Mouse (Mus musculus): ENCODE data around the gene Rbpj. TPM values are rescaled to one million over a fixed set of nuclear protein-coding genes. Genes with fewer than 3 reads are reported as not detected.

Rbpj gene
- polyA plus RNA-seq, 1 experiment: 17.5 TPM

GRCm38 (mm10) chr5:53566485-53567083 is 100.6 kb downstream of the Rbpj start:
- no peak overlapping the region for H3K4me3 ChIP-seq (replicated peaks; ENCODE audit: extremely low read depth, low read depth, low read length)

DNA sequence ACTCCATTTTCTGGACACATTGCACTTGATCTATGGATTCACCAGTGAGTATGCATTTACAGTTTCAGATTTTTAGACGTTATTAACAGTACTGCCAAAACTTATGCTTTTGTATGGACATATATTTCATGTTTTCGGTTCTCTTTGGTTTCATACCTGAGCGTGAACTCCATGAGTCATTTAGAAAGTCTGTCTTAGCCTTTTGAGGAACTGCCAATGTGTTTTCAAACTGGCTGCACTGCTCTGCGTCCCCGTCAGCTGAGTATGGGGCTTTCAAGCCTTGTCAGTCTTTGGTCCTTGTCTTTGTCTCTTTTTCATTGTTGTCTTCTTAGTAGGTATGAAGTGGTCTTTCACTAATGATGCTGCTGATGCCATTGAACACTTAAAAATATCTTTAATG is 106.5 kb downstream of the Rbpj start:
- Histone ChIP-seq H3K4me3 (replicated peaks; ENCODE audit: extremely low read depth, low read depth, low read length) (no peak overlapping the region), H3K4me1 (ENCODE audit: control insufficient read depth, insufficient read depth, low read length) (no peaks in the 10 kb centered on the region)
- WGBS: 75% methylated on average over 5 of the region's 5 CpGs
- DNase-seq: no peak
- TF ChIP-seq CTCF (IDR thresholded peaks at IDR 0.05; ENCODE audit: insufficient read depth, low read length): no peak
- TF ChIP-seq POLR2A (IDR thresholded peaks at IDR 0.05; ENCODE audit: borderline replicate concordance, extremely low read depth, low read depth, low read length): no peak

More at GRCm38 (mm10) chr5:53566485-53567083, 100.6 kb downstream of the Rbpj start:
- no peak for DNase-seq
- no peaks in the 10 kb centered on the region for H3K4me1 ChIP-seq (ENCODE audit: control insufficient read depth, insufficient read depth, low read length)
- TF ChIP-seq CTCF (IDR thresholded peaks at IDR 0.05; ENCODE audit: insufficient read depth, low read length): no peak
- no peak for TF ChIP-seq POLR2A (IDR thresholded peaks at IDR 0.05; ENCODE audit: borderline replicate concordance, extremely low read depth, low read depth, low read length)
- WGBS: 85% methylated on average over 15 of the region's 15 CpGs

DNA sequence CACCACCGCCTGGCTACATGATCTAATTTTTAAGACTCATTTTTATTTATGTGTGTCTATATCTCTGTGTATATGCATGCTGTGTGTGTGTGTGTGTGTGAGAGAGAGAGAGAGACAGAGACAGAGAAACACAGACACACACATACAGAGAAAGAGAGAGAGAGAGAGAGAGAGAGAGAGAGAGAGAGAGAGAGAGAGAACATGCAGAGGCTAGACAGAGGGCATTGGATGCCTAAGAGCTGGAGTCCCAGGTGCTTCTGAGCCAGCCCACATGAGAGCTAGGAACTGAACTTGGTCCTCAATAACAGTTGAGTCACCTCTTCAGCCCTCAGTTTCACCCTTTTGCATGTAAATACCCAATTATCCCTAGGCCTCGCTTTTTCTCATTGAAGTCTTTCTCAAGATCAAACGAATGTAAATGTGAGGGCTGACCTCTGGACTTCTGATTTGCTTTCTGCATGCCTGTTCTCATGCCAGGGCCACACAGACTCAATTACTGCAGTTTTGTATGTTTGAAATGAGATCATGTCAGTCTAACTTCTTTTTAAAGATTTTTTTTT is 109.0 kb downstream of the Rbpj start:
- DNase-seq: no peak
- no peaks in the 10 kb centered on the region for H3K4me1 ChIP-seq (ENCODE audit: control insufficient read depth, insufficient read depth, low read length)
- TF ChIP-seq CTCF (IDR thresholded peaks at IDR 0.05; ENCODE audit: insufficient read depth, low read length): no peak
- TF ChIP-seq POLR2A (IDR thresholded peaks at IDR 0.05; ENCODE audit: borderline replicate concordance, extremely low read depth, low read depth, low read length): no peak
- H3K4me3 ChIP-seq (replicated peaks; ENCODE audit: extremely low read depth, low read depth, low read length): no peak overlapping the region
- 69% methylated on average over 3 of the region's 3 CpGs for WGBS

DNA sequence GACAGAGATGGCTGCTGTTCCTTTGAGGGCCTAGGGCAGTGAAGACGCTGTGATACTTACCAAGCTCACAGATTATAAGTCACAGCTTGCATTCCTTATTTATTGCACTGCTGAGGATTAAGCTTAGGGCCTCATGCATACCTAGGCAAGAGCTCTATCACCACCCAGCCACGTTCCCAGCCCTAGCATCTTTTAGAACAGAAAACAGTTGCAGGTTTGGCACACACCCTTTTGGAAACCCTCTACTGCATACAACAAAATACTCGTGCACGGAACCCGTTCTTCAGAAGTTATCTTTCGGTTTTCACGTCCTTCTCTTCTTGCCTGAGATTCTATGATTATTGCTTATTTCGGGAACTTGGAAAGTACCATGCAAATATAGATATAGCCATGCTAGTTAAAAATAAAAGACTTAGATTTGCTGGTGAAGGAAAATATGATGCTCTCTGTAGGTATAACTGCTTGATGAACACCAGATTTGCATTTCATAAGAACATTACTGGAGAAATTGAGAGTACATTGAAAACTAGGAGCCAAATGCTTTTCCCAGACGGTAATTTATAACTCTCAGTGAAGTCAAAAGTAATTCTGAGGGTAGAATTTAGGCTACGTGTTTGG is 111.4 kb downstream of the Rbpj start:
- no peak for DNase-seq
- Histone ChIP-seq H3K4me1 (ENCODE audit: control insufficient read depth, insufficient read depth, low read length) (no peaks in the 10 kb centered on the region), H3K4me3 (replicated peaks; ENCODE audit: extremely low read depth, low read depth, low read length) (no peak overlapping the region)
- no peak for TF ChIP-seq CTCF (IDR thresholded peaks at IDR 0.05; ENCODE audit: insufficient read depth, low read length)
- no peak for TF ChIP-seq POLR2A (IDR thresholded peaks at IDR 0.05; ENCODE audit: borderline replicate concordance, extremely low read depth, low read depth, low read length)
- 80% methylated on average over 10 of the region's 10 CpGs for WGBS

GRCm38 (mm10) chr5:53584069-53584767 is 118.3 kb downstream of the Rbpj start:
- 83% methylated on average over 9 of the region's 9 CpGs for WGBS
- DNase-seq: no peak
- Histone ChIP-seq H3K4me1 (ENCODE audit: control insufficient read depth, insufficient read depth, low read length) (peaks cover 5% of the 10 kb centered on the region), H3K4me3 (replicated peaks; ENCODE audit: extremely low read depth, low read depth, low read length) (no peak overlapping the region)
- TF ChIP-seq POLR2A (IDR thresholded peaks at IDR 0.05; ENCODE audit: borderline replicate concordance, extremely low read depth, low read depth, low read length) (no peak), CTCF (IDR thresholded peaks at IDR 0.05; ENCODE audit: insufficient read depth, low read length) (no peak)

- no peak for TF ChIP-seq CTCF (IDR thresholded peaks at IDR 0.05; ENCODE audit: insufficient read depth, low read length)
- TF ChIP-seq POLR2A (IDR thresholded peaks at IDR 0.05; ENCODE audit: borderline replicate concordance, extremely low read depth, low read depth, low read length): no peak
- H3K4me1 ChIP-seq (ENCODE audit: control insufficient read depth, insufficient read depth, low read length): peaks cover 14% of the 10 kb centered on the region
- peak overlapping the region; percentile 47 for H3K4me3 ChIP-seq (replicated peaks; ENCODE audit: extremely low read depth, low read depth, low read length)
- DNase-seq: no peak
- 2% methylated on average over 31 of the region's 34 CpGs for WGBS
Measured at GRCm38 (mm10) chr5:53588421-53589171, 122.6 kb downstream of the Rbpj start.

GRCm38 (mm10) chr5:53589172-53589960 is 123.4 kb downstream of the Rbpj start:
- H3K4me1 ChIP-seq (ENCODE audit: control insufficient read depth, insufficient read depth, low read length): peaks cover 18% of the 10 kb centered on the region
- WGBS: under 1% methylated on average over 72 of the region's 72 CpGs
- H3K4me3 ChIP-seq (replicated peaks; ENCODE audit: extremely low read depth, low read depth, low read length): peak overlapping the region; percentile 47
- peak; percentile 65; the same call in 1 of the 2 replicates for TF ChIP-seq POLR2A (IDR thresholded peaks at IDR 0.05; ENCODE audit: borderline replicate concordance, extremely low read depth, low read depth, low read length)
- TF ChIP-seq CTCF (IDR thresholded peaks at IDR 0.05; ENCODE audit: insufficient read depth, low read length): no peak
- DNase-seq: peak; percentile 94

GRCm38 (mm10) chr5:53590179-53590765 is 124.3 kb downstream of the Rbpj start:
- Histone ChIP-seq H3K4me3 (replicated peaks; ENCODE audit: extremely low read depth, low read depth, low read length) (peak overlapping the region; percentile 47), H3K4me1 (ENCODE audit: control insufficient read depth, insufficient read depth, low read length) (peaks cover 19% of the 10 kb centered on the region)
- peak; percentile 97 for DNase-seq
- WGBS: under 1% methylated on average over 53 of the region's 59 CpGs
- TF ChIP-seq POLR2A (IDR thresholded peaks at IDR 0.05; ENCODE audit: borderline replicate concordance, extremely low read depth, low read depth, low read length) (peak; percentile 34; the same call in 1 of the 2 replicates), CTCF (IDR thresholded peaks at IDR 0.05; ENCODE audit: insufficient read depth, low read length) (no peak)
